ENCODE assay signal across 8 mouse cellular contexts in genomic region chr9:58555685-58556414, GRCm38 (mm10). TPM values are rescaled to one million over a fixed set of nuclear protein-coding genes. Genes with fewer than 3 reads are reported as not detected.
DNase-seq lines count a peak whose midpoint lies in the region; ATAC-seq and TF ChIP-seq lines count a peak whose summit lies in the region.

No protein-coding gene starts in this region.

- peak overlapping the region; percentile 97 for H3K9ac ChIP-seq in heart, embryonic 13.5 days
- H3K9ac ChIP-seq in MEL (ENCODE audit: control insufficient read depth, low read depth, low read length, poor library complexity, severe bottlenecking): peak overlapping the region; percentile 63
- H3K9ac ChIP-seq in hindbrain, embryonic 11.5 days (ENCODE audit: low read depth, low read length): peak overlapping the region; percentile 96; the same call in 1 of the 2 replicates
- peak overlapping the region; percentile 98 for H3K9ac ChIP-seq in midbrain, embryonic 11.5 days (ENCODE audit: low read length)

- peak in 1 of 2 experiments; percentile 45; a peak in 1 of 4 replicates for TF ChIP-seq EP300 in MEL (IDR thresholded peaks at IDR 0.05; ENCODE audit: low read depth in 1 of 2, low read length in 2 of 2)

- TF ChIP-seq POLR2A in MEL (IDR thresholded peaks at IDR 0.05; ENCODE audit: control insufficient read depth in 1 of 2, insufficient read depth in 1 of 2, low read depth in 1 of 2, low read length in 2 of 2, poor library complexity in 1 of 2): no peak

- no peaks in the 10 kb centered on the region for H3K9me3 ChIP-seq in heart, embryonic 13.5 days
- H3K9me3 ChIP-seq in MEL (replicated peaks; ENCODE audit: insufficient read depth, low read length): no peaks in the 10 kb centered on the region
- no peaks in the 10 kb centered on the region for H3K9me3 ChIP-seq in hindbrain, embryonic 11.5 days (ENCODE audit: control insufficient read depth, low read length)
- H3K9me3 ChIP-seq in midbrain, embryonic 11.5 days (ENCODE audit: control insufficient read depth, low read length): no peaks in the 10 kb centered on the region

- peak overlapping the region; percentile 96 for H3K27ac ChIP-seq in heart, embryonic 13.5 days (replicated peaks)
- no peak overlapping the region for H3K27ac ChIP-seq in MEL (ENCODE audit: control insufficient read depth, low read depth, low read length)
- H3K27ac ChIP-seq in hindbrain, embryonic 11.5 days (ENCODE audit: low read depth, low read length): peak overlapping the region; percentile 87
- 0 out of 2 replicates have a peak overlapping the region, but pooled peaks have one; percentile 11 for H3K27ac ChIP-seq in midbrain, embryonic 11.5 days (ENCODE audit: low read depth, low read length)

- peaks cover 48% of the 10 kb centered on the region for H3K4me1 ChIP-seq in heart, embryonic 13.5 days
- H3K4me1 ChIP-seq in MEL (ENCODE audit: control insufficient read depth in 1 of 2, insufficient read depth in 2 of 2, low read length in 2 of 2): peaks cover 11 to 30% of the 10 kb centered on the region in 2 experiments
- H3K4me1 ChIP-seq in hindbrain, embryonic 11.5 days (replicated peaks; ENCODE audit: control insufficient read depth, insufficient read depth, low read length): peaks cover 6% of the 10 kb centered on the region; the same call in 1 of the 2 replicates
- peaks cover 10% of the 10 kb centered on the region for H3K4me1 ChIP-seq in midbrain, embryonic 11.5 days (ENCODE audit: control insufficient read depth, insufficient read depth, low read length)

- TF ChIP-seq RAD21 in MEL (IDR thresholded peaks at IDR 0.05; ENCODE audit: low read depth, low read length): no peak

- peak overlapping the region; percentile 85 for H3K4me3 ChIP-seq in heart, embryonic 13.5 days
- H3K4me3 ChIP-seq in MEL (ENCODE audit: control insufficient read depth in 1 of 2, insufficient read depth in 1 of 2, low read depth in 2 of 2, low read length in 2 of 2): peak overlapping the region; percentile 61 to 70; a peak in 3 of 4 replicates
- peak overlapping the region; percentile 91 for H3K4me3 ChIP-seq in hindbrain, embryonic 11.5 days (ENCODE audit: low read depth, low read length)
- H3K4me3 ChIP-seq in midbrain, embryonic 11.5 days (ENCODE audit: low read depth, low read length): peak overlapping the region; percentile 81

- TF ChIP-seq CTCF in MEL (IDR thresholded peaks at IDR 0.05 in 2 of 3, conservative IDR thresholded peaks at IDR 0.05 in 1 of 3; ENCODE audit: control insufficient read depth in 1 of 3, insufficient read depth in 1 of 3, low read depth in 2 of 3, low read length in 3 of 3, poor library complexity in 1 of 3, severe bottlenecking in 1 of 3): no peak

- no peak for ATAC-seq in heart, embryonic 13.5 days (ENCODE audit: extremely low read depth, insufficient number of reproducible peaks, low FRiP score, low TSS enrichment)
- ATAC-seq in hindbrain, embryonic 11.5 days (ENCODE audit: low FRiP score): no peak
- no peak for ATAC-seq in midbrain, embryonic 11.5 days (ENCODE audit: low FRiP score)
- no peak for ATAC-seq in megakaryocyte progenitor cell, adult 5-6 weeks (replicated peaks; ENCODE audit: poor library complexity)

- WGBS in heart, embryonic 13.5 days: 12% methylated on average over 9 of the region's 9 CpGs
- 33% methylated on average over 9 of the region's 9 CpGs for WGBS in hindbrain, embryonic 11.5 days
- WGBS in midbrain, embryonic 11.5 days: 18% methylated on average over 9 of the region's 9 CpGs

- no peaks in the 10 kb centered on the region for H3K79me2 ChIP-seq in MEL (ENCODE audit: control insufficient read depth, insufficient read depth, low read length, poor library complexity)

- H3K27me3 ChIP-seq in heart, embryonic 13.5 days (replicated peaks): no peaks in the 10 kb centered on the region
- H3K27me3 ChIP-seq in MEL (ENCODE audit: control insufficient read depth in 1 of 2, insufficient read depth in 2 of 2, low read length in 2 of 2): peaks cover 0 to 3% of the 10 kb centered on the region in 2 experiments; a peak in 1 of 4 replicates
- no peaks in the 10 kb centered on the region for H3K27me3 ChIP-seq in hindbrain, embryonic 11.5 days (ENCODE audit: control insufficient read depth, insufficient read depth, low read length)
- no peaks in the 10 kb centered on the region for H3K27me3 ChIP-seq in midbrain, embryonic 11.5 days (ENCODE audit: control insufficient read depth, insufficient read depth, low read length)

- H3K4me2 ChIP-seq in heart, embryonic 13.5 days: peak overlapping the region; percentile 75
- peak overlapping the region; percentile 94 for H3K4me2 ChIP-seq in hindbrain, embryonic 11.5 days (replicated peaks; ENCODE audit: low read depth, low read length)
- H3K4me2 ChIP-seq in midbrain, embryonic 11.5 days: peak overlapping the region; percentile 95

- no peaks in the 10 kb centered on the region for H3K36me3 ChIP-seq in heart, embryonic 13.5 days
- peaks cover 0 to 26% of the 10 kb centered on the region in 2 experiments; a peak in 2 of 4 replicates for H3K36me3 ChIP-seq in MEL (ENCODE audit: control insufficient read depth in 1 of 2, insufficient read depth in 2 of 2, low read length in 2 of 2)
- no peaks in the 10 kb centered on the region for H3K36me3 ChIP-seq in hindbrain, embryonic 11.5 days (ENCODE audit: control insufficient read depth, insufficient read depth, low read length)
- no peaks in the 10 kb centered on the region for H3K36me3 ChIP-seq in midbrain, embryonic 11.5 days (ENCODE audit: control insufficient read depth, insufficient read depth, low read length)

- no peak for DNase-seq in heart, postnatal 4 days
- peak; percentile 61 for DNase-seq in MEL (ENCODE audit: low read depth, low spot score)
- no peak for DNase-seq in hindbrain, embryonic 11.5 days (ENCODE audit: low spot score)
- no peak for DNase-seq in midbrain, embryonic 11.5 days (ENCODE audit: low spot score, missing footprints)
- no peak for DNase-seq in ovary, adult 18-20 months (ENCODE audit: low spot score)
- DNase-seq in cerebellum, postnatal 25 days: no peak

TF ChIP-seq in MEL, 35 proteins besides CTCF, POLR2A, EP300 and RAD21:
- TF ChIP-seq MAFK (IDR thresholded peaks at IDR 0.05; ENCODE audit: borderline replicate concordance, low read depth, low read length) (no peak), TCF12 (IDR thresholded peaks at IDR 0.05; ENCODE audit: low read depth, low read length) (0 out of 2 replicates have a peak, but pooled peaks have one; percentile 27), GABPA (IDR thresholded peaks at IDR 0.05; ENCODE audit: low read depth, low read length) (no peak), JUND (IDR thresholded peaks at IDR 0.05; ENCODE audit: low read depth, low read length) (no peak), ZNF384 (IDR thresholded peaks at IDR 0.05; ENCODE audit: low read depth, low read length) (peak; percentile 60), ETS1 (IDR thresholded peaks at IDR 0.05; ENCODE audit: low read depth, low read length) (peak; percentile 57; the same call in 1 of the 2 replicates), ZMIZ1 (IDR thresholded peaks at IDR 0.05; ENCODE audit: low read depth, low read length) (no peak), GATA1 (IDR thresholded peaks at IDR 0.05; ENCODE audit: low read depth, low read length) (peak; percentile 61; the same call in 1 of the 2 replicates), MEF2A (IDR thresholded peaks at IDR 0.05; ENCODE audit: extremely low read depth, insufficient replicate concordance, low read depth, low read length, poor library complexity, severe bottlenecking) (peak; percentile 86; the same call in 1 of the 2 replicates), BHLHE40 (IDR thresholded peaks at IDR 0.05; ENCODE audit: borderline replicate concordance, low read depth, low read length) (peak; percentile 15; the same call in 1 of the 2 replicates), RCOR1 (IDR thresholded peaks at IDR 0.05; ENCODE audit: low read depth, low read length) (no peak), SIN3A (IDR thresholded peaks at IDR 0.05; ENCODE audit: low read length) (peak; percentile 38), MXI1 (IDR thresholded peaks at IDR 0.05; ENCODE audit: low read depth, low read length) (peak; percentile 45; the same call in 1 of the 2 replicates)
TF ChIP-seq in MEL: peak in this region for 8.

RNA-seq across cellular contexts. Expression of gene Cd276, which starts 0.6 kb away (rescaled TPM):
- polyA plus RNA-seq in heart, embryonic 13.5 days (2015; fragmentation: Nextera tagmentation; extraction: Ambion mirVana): 32.1 and 34.1 TPM in 2 replicates
- total RNA-seq in heart, postnatal 4 days (2021): 10 to 100 TPM; 35.9 to 39.8 TPM
- total RNA-seq in MEL (2012; rRNA removed): 0.10 and 0.12 TPM in 2 replicates
- 1 to 10 TPM in 1 of 2 experiments, not detected in 1; 3.6 TPM for polyA plus RNA-seq in MEL (2012; ENCODE audit: insufficient read depth in 1 of 2, insufficient read length in 2 of 2, low read depth in 1 of 2, low replicate concordance in 2 of 2, missing spikeins in 1 of 2)
- 26.6 and 27.9 TPM in 2 replicates for polyA plus RNA-seq in hindbrain, embryonic 11.5 days (2014; fragmentation: Nextera tagmentation; extraction: Ambion mirVana)
- 22.5 and 23.8 TPM in 2 replicates for polyA plus RNA-seq in midbrain, embryonic 11.5 days (2014; fragmentation: Nextera tagmentation; extraction: Ambion mirVana)
- total RNA-seq in megakaryocyte progenitor cell, adult 5-6 weeks (2015): 0.10 and 0.52 TPM in 2 replicates
- 0.20 TPM in 1 of 2 replicates, not detected in the other for total RNA-seq in megakaryocyte progenitor cell, adult 5-6 weeks (2017)

RNA-seq across cellular contexts. Expression of gene Nptn, which starts 26.2 kb away (rescaled TPM):
- 119 and 124 TPM in 2 replicates for polyA plus RNA-seq in heart, embryonic 13.5 days (2015; fragmentation: Nextera tagmentation; extraction: Ambion mirVana)
- total RNA-seq in heart, postnatal 4 days (2021): 100 to 1,000 TPM; 194 to 206 TPM
- total RNA-seq in MEL (2012; rRNA removed): 69.1 and 71.4 TPM in 2 replicates
- polyA plus RNA-seq in MEL (2012; ENCODE audit: insufficient read depth in 1 of 2, insufficient read length in 2 of 2, low read depth in 1 of 2, low replicate concordance in 2 of 2, missing spikeins in 1 of 2): 100 to 1,000 TPM in 1 of 2 experiments, not detected in 1; 199 TPM
- polyA plus RNA-seq in hindbrain, embryonic 11.5 days (2014; fragmentation: Nextera tagmentation; extraction: Ambion mirVana): 70.4 and 75.4 TPM in 2 replicates
- 60.7 and 66.1 TPM in 2 replicates for polyA plus RNA-seq in midbrain, embryonic 11.5 days (2014; fragmentation: Nextera tagmentation; extraction: Ambion mirVana)
- 198 and 226 TPM in 2 replicates for total RNA-seq in megakaryocyte progenitor cell, adult 5-6 weeks (2015)
- total RNA-seq in megakaryocyte progenitor cell, adult 5-6 weeks (2017): 90.3 and 106 TPM in 2 replicates
